Mouse (Mus musculus): Measurements from ENCODE around the gene Agpat1.

The Agpat1 gene

DNA sequence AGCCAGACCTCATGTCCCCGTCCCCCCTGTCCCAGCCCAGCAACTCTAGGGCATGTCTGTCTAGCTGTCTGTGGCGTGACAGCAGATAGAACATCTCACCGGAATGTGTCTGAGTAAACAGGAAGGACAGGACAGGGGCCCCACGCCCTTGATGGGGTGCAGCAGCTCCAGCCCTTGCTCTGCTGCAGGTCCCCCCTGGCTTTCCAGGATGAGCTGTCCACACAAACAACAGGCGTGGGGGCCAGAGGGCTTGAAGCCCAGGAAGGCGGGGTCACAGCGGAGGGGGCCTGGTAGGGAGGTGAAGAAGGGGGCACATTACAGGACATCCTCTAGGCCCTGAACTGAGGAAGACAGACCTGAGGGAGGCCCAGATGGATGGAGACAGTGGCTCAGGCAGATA lies 51.1 kb downstream of the Agpat1 start:
- DNase-seq (ENCODE audit: low spot score) = no peak

DNA sequence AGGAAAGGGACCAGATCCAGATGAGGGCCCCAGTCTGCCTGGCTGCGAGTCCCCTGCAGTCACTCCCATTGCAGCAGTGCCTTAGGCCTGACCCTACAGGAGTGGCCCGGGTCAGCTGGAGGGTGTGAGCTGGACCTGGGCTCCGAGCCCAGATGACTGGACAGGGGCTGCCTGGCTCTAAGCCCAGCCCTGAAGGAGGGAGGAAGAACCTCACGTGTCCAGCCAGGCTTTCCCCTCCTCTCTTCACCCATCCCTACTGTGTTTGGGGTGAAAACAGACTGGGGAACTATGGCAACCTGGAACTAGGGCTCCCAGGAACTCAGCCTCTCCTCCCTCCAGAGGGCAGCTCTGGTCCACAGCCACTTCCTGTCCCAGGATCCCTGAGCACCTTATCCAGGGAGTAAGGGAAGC lies 51.5 kb downstream of the Agpat1 start:
- no peak for DNase-seq (ENCODE audit: low spot score)

- DNase-seq (ENCODE audit: low spot score) = no peak
These were observed 52.6 kb downstream of the Agpat1 start for GRCm38 (mm10) chr17:34656666-34657065.

DNA sequence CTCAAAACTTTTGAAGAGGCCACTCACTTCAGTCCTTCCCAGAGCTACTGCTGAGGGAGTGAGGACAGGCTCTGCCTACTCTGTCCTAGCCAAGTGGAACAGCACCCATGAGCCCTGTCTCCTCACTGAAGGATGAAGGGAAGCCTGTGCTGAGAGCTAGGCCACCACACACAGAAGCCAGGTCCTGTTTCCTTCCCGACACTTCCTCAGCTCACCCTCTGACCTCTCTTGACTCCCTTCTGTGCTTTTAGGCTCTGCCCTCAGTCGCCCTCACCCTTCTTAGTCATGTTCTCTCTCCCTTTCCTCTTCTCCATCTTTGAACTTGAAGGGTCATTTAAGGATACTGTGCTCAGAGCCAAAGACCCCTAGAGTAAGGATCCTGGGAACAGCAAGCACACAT lies 53.2 kb downstream of the Agpat1 start:
- DNase-seq (ENCODE audit: low spot score) = no peak

DNA sequence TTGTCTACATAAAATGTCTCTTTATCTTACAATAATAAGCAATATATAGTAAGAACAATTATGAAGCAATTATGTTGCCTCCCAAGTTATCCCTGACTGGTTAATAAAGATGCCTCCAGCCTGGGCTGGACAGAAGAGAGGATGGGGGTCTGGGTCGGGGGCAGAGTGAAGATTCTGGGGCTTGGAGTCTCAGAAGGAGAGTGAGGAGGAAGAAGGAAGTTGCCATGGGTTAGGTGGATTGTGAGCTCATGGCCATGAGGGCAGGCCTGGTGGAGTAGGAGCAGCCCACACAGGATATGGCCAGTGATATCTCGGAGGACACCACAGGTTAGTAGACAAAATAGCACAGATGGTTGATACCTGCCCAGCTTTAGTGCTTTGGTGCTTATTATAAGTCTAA lies 54.1 kb downstream of the Agpat1 start:
- DNase-seq (ENCODE audit: low spot score) = no peak

GRCm38 (mm10) chr17:34658591-34658990 lies 54.5 kb downstream of the Agpat1 start:
- no peak for DNase-seq (ENCODE audit: low spot score)

DNA sequence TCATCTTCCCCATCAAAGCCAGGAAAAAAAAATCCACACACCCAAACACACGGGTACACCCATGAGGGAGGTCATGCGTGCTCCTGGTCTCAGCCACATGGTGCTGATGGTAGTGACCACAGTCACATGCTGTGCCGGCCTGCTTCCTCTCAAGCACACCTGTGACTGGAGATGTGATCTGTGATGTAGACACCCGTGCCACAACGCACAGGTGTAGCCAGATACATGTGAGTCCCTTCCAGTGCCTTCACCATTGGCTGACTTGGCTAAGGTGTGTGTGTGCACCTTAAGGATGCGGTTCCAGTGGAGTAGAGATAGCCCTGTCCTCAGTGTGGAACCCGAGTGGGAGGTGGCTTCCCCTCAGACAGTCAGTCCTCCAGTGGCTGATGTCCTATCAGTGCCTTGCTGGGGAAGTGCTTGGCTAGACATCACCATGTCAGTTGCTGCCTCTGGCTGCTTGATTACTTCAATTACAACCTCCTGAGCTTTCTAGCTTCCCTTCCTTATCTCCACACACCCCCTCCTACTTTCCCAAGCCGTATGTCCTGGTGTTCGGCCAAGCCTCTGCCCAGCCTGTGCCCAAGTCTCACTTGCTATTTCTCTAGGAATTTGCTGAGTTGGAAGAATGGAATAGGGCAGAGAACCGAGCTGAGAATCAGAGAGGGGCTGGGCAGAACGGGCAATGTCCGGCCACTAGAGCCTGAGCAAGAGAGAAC lies 55.3 kb downstream of the Agpat1 start:
- no peak for DNase-seq (ENCODE audit: low spot score)

- DNase-seq (ENCODE audit: low spot score) = no peak
These were observed 55.8 kb downstream of the Agpat1 start for GRCm38 (mm10) chr17:34659897-34660214.

- DNase-seq (ENCODE audit: low spot score) = no peak
These were observed 56.3 kb downstream of the Agpat1 start for GRCm38 (mm10) chr17:34660259-34660820.

GRCm38 (mm10) chr17:34661121-34661591 lies 57.1 kb downstream of the Agpat1 start:
- no peak for DNase-seq (ENCODE audit: low spot score)

- no peak for DNase-seq (ENCODE audit: low spot score)
These were observed 58.4 kb downstream of the Agpat1 start for GRCm38 (mm10) chr17:34662468-34662867.

GRCm38 (mm10) chr17:34662978-34663377 lies 58.9 kb downstream of the Agpat1 start:
- DNase-seq (ENCODE audit: low spot score) = no peak
